Mouse (Mus musculus) adrenal gland, postnatal 36 days (tissue): ENCODE measurements at regions not wholly inside any gene's neighbourhood (a gene's known extent, or its start where the extent isn't known, plus 50 kb on each side); places are given as distances from the start of the nearest gene placed in this dataset.

ENCODE experiments used
- DNase-seq, 2 experiments: peaks; one replicate each; pipeline ENCODE4 v3.0.0; 2021; ENCODE audit warnings: mixed read lengths in 1 of 2

DNA sequence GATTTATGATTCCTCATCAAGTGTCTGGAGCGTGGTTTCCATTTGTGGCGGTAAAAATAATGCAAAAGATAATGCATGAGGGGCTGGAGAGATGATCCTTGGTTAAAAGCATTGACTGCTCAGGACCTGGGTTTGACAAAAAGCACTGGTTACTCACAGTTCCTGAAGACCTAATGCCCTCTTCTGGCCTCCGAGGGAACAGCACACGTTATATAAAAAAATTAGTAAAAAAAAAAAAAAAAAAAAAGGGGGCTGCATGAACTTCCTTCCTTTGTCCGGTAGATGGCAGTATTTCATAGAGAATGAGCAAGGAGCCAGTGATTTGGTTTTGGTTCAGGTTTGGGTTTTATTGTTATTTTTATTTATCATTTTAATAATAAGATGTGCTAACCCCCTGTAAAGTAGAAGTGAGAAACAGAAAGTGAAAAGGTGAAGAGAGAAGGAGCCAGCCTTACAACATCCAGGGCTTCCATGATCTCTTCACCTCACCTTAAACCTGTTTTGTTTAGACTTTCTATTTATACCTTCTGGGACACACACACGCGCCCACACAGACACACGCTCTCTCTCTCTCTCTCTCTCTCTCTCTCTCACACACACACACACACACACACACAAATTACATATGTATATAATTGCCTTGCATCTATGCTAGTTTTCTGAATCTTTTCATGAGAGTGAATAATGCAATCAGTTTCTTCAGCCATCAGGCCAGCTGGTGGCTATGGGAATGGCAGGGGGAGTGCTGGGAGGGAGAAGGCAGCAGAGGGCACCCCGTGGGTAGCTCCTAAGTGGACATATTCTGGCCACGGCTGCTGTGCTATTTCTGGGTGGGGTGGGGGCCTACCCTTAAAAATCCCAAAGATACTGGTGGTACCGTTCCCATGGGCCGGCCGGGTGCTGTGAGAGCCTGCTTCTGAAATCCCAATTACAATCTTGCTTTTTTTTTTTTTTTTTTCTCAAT lies 230.0 kb downstream of the Poteg start:
- DNase-seq: peak; percentile 4 to 35

DNA sequence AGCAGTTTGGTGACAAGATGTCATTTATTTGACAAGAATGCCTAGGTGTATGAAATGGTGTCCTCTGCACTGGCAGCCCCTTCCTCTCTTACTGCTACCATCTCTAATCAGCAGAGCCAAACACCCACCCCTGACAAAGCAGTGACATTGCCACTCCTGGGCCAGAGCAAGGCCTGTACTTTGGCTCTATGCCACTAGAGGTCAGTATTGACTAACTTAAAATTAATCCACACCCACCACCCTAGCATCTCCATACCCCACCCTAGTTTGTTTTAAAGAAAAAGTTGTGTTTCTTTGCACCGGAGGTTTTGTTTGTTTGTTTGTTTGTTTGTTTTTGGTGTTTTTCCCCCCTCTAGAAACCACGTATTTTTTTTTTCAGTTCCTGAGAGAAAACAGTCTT lies 231.7 kb downstream of the Poteg start:
- DNase-seq: peak; percentile 2 to 8

DNA sequence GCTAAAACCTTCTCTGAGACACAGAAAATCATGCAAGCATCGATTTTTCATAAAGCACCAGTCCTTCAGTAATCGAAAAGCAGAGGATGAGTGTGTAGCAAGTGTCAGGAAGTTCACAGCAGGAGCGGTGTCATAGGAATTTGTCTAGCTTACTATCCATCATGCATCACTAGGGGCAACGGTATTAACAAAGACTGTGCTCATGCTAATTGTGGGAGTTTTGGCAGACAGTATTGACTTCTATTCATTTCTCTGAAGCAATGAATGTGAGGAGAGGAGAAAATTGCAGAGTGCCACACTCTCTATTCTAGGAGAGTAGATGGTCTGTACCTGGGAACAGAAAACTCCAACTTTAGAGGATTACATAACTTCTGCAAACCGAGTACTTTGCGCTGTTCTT lies 274.5 kb downstream of the Poteg start:
- no peak for DNase-seq

DNA sequence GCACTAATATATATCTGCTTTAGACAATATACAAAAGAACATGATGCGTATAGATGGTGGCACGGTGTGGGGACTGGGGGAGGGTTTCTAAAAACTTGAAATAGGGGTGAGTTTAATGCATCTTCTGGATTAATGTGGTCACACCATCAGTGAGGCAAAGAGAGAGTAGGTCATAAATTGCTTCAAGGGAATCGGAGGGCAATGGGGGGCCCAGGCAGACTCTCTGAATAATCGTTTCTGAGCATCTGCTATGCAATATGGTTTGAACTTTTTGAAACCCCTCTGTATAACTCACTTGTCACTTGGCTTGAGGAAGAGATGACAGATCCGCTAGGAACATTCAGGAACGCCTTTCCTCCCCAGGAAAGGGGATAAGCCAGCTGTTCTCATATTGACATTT lies 322.8 kb downstream of the Poteg start:
- DNase-seq: no peak

DNA sequence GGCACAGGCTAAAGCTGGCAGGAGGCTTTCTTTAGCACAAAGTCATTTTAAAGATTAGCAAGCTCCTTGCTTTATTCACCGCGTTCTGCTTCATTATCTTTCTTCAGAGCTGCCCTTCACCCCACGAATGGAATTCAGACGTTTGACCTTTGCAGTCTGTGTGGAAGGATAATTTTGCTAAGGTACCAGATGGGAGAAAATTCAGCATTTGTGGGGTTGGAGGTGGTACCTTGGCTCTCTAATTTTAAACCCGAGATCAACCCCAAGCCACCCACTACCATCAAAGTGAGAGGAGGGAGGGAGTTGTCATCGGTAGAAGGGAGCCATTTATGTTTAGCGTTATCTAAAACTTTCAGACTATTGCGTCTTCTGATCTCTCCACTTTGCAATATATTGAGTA lies 323.3 kb downstream of the Poteg start:
- no peak for DNase-seq

DNA sequence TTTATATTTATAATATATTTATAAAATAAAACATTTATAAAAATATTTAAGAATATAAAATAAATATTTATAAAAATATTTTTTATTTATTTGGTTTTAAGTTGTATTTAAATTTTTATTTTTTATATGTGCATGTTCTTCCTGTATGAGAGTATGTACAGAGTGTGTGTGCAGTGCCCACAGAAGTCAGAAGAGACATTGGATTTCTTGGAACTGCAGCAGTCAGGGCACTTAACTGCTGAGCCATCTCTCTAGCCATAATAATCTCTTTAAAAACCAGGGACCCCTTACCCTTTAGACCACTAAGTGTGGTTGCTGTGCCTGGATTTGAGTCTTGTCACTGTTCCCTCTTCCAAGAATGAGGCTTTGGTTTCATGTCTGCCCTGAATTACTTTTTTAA lies 323.8 kb downstream of the Poteg start:
- no peak for DNase-seq

DNA sequence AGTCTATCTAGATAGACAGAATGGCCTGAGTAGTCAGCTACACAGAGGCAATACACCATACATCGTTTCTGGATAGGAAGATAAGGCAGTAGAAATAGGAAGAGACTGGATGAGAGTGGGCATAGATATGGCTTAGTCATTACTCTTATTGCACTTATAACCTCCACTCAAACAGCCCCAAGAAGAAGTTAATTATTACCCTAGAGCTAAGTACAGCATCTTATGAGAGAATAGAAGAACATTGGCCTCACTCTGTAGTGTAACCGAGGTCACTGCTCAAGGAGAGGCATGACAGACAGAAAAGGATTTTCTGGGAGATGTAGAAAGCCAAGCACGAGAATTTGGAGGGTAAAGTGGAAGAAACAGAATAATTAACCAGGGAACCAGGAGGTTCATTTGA lies 331.5 kb downstream of the Poteg start:
- no peak for DNase-seq
